Mouse (Mus musculus): ENCODE measurements around the gene Gm9747.
A peak's percentile ranks its signal among the peaks of the same experiment; 100 is the strongest.

Gene Gm9747

DNA sequence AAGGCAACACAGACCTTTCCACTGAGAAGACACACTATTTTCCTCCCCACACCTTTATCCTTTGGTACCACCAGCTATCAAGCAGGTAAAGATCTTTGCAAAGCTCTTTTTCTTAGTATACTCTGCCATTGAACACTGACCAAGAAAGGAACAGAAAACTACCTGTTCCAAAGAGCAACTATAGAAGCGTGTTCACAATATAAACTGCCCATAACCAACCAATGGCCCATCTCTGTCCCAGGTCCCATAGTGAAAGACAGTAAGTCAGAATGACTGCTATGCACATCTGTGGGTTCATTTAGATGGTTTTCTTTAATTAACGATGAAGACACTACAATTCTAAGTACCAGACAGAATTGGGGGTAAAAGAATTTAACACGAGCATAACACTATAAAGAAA lies at the start of gene Gm9747:
Gene Gm9747, plus strand, starts transcription at position 301 of the 400 bp plus-strand sequence.
- DNase-seq (ENCODE audit: inconsistent ontology term): no peak

GRCm38 (mm10) chr1:82183913-82184442 lies 48.9 kb upstream of the Gm9747 start:
- no peak for DNase-seq (ENCODE audit: inconsistent ontology term)

- DNase-seq (ENCODE audit: inconsistent ontology term): no peak
Measured at GRCm38 (mm10) chr1:82188549-82189231, 44.2 kb upstream of the Gm9747 start.

GRCm38 (mm10) chr1:82189516-82189915 lies 43.4 kb upstream of the Gm9747 start:
- DNase-seq (ENCODE audit: inconsistent ontology term): peak; percentile 52

GRCm38 (mm10) chr1:82191579-82191978 lies 41.3 kb upstream of the Gm9747 start:
- DNase-seq (ENCODE audit: inconsistent ontology term): no peak

GRCm38 (mm10) chr1:82199918-82200317 lies 33.0 kb upstream of the Gm9747 start:
- peak; percentile 53 for DNase-seq (ENCODE audit: inconsistent ontology term)

DNA sequence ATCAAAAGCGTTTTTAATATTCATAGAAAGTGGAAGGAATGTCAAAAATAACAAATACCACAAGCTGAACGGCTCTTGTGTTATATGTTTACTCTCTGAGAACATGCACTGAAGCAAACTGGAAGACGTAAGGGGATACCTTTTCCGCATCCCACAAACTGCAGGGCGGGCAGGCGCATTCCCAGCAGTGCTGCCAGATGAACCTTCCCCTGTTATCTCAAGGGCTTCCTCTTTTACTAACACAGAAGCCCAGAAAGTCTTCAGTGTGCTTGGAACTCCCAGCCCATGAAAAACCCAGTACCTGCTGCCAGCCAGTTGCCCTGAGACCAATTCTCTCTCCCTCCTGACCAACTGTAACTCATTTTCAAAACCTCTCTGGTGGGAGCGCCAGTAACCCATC lies 32.3 kb upstream of the Gm9747 start:
- DNase-seq (ENCODE audit: inconsistent ontology term): no peak

GRCm38 (mm10) chr1:82207511-82207910 lies 25.4 kb upstream of the Gm9747 start:
- DNase-seq (ENCODE audit: inconsistent ontology term): no peak

DNA sequence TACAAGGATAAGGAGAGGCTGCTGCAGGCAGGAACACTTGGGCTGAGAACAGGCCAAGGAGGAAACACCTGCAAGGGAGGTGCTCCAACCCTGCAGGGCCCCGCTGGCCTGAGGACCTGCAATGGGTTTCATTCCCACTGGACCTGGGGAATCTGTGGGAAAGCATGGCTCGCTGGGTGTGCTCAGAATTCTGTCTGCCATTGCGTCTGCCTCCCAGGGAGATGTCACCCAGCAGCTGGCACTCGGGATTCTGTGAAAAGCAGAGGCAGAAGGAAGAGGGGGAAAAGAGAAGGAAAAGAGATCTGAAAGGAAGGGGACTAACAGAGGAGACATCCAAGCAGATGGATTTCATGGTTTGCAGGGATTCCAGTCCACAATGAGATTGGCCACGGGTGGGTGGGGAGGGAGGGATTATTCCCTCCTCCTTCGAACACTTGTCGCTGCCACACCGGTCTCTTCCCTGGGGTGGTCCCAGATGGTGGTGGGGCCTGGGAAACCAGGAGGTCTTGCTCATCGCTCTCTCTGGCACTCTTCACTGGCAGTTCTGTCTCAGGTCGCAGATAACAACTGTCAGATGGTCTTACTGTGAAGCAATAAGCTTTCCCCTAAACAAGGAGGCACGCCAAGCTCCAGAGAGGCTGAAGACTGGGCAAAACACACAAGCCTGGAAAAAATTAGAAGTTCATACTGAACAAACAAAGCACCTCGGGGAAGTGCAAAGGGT lies 12.1 kb upstream of the Gm9747 start:
- no peak for DNase-seq (ENCODE audit: inconsistent ontology term)

- DNase-seq (ENCODE audit: inconsistent ontology term): no peak
Measured at GRCm38 (mm10) chr1:82221462-82221861, 11.4 kb upstream of the Gm9747 start.

- no peak for DNase-seq (ENCODE audit: inconsistent ontology term)
Measured at GRCm38 (mm10) chr1:82223042-82223795, 9.7 kb upstream of the Gm9747 start.

DNA sequence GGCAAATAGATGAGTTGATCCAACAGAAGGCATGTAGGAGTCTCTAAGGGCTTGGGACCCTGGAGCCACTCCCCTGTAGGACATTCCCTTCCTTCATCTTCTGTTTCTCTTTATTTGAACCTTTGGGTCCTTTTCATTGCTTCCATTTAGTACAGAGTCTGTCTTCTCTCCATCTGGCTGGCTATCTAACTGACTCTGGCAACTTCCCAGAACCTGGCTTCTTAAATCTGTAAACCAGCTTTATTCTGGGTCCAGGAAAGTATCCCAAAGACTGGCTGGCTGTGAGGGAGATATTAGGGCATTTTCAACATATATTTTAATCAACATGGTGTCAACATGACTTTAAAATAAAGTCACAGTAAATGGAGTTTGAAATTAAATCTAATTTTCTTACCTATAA lies 4.1 kb upstream of the Gm9747 start:
- DNase-seq (ENCODE audit: inconsistent ontology term): no peak

- DNase-seq (ENCODE audit: inconsistent ontology term): no peak
Measured at GRCm38 (mm10) chr1:82234616-82235015, 1.7 kb downstream of the Gm9747 start.

DNA sequence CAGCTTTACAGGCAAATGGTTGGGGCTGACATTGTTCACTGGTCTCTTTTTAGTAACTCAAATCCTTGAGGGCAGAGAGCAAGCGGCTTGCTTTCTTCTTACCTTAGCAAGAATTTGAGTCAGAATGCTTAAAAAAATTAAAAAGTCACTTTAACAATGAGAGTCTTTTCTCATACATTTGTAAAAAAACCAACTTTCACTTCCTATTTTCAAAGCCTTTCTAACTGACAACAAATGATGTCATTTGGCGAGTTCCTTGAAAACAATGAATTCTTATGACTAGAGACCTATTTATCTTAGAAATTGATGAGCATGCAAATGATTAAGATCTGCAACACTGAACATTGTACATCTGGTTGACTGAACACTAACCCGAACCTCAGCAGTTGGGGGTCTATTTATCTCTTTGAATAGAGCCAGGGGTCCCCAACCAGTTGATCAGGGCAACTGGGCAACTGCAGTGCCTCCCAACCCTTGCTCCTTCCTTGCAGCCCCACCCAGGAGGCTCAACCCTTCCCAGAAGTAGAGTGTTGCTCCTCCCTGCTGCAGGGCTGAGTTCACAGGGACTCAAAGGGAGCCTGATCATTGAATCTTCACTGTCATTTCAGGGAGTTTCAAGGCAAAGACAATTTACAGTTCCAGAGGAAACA lies 2.7 kb downstream of the Gm9747 start:
- peak; percentile 61 for DNase-seq (ENCODE audit: inconsistent ontology term)

GRCm38 (mm10) chr1:82238245-82238644 lies 5.3 kb downstream of the Gm9747 start:
- DNase-seq (ENCODE audit: inconsistent ontology term): no peak

DNA sequence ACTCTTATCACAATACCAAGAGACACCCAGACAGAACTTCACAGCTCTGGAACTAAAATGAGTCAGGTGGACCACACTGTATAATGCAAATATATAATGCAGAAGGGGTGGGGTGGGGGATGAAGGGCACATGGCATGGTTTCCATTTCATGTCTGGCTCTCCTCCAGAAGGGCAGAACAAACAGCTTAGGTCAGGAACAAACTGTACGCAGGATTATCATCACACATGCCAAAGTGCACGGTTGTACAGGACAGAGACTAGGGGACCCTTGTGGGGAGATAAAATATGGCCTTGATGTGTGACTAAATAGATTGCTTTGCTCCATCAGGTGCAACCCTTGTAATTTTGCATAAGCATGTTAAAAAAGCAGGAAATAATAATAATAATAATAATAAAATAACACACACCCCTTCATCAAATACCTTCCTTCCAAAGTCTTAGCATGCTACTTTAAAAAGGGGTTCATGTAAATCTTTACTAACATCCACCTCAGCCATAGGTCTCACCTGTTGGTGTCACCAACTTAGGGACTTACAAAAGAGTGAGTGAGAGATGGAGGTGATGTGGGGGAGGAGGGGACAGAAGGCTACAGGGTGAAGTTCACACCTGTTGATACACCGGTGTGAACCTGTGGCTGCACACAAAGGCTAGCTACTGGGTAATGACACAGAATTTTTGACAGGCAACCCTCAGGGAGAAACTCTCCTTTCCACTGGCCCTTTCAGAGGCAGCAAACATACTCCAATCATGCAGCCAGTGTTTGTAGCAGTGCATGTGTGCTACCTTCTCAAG lies 6.7 kb downstream of the Gm9747 start:
- DNase-seq (ENCODE audit: inconsistent ontology term): no peak

GRCm38 (mm10) chr1:82243260-82243825 lies 10.4 kb downstream of the Gm9747 start:
- peak; percentile 73 for DNase-seq (ENCODE audit: inconsistent ontology term)

DNA sequence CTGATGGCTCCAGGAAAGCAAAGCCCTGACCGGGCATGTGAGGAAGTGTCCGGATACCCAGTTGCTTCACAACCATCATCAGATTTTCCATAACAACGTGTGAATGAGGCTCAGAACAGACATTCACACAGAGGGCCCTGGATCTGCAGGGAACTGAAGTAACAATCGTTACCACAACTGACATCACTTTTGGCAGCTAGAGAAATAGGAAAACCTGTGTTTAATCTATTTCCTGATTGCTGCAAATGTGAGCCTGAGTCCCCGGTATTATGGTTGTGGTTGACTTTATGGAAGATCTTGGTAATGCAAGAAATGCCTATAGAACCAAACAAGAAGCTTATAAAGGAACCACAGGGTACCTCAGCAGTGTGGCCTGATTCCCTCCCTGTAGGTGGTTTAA lies 12.1 kb downstream of the Gm9747 start:
- no peak for DNase-seq (ENCODE audit: inconsistent ontology term)

DNA sequence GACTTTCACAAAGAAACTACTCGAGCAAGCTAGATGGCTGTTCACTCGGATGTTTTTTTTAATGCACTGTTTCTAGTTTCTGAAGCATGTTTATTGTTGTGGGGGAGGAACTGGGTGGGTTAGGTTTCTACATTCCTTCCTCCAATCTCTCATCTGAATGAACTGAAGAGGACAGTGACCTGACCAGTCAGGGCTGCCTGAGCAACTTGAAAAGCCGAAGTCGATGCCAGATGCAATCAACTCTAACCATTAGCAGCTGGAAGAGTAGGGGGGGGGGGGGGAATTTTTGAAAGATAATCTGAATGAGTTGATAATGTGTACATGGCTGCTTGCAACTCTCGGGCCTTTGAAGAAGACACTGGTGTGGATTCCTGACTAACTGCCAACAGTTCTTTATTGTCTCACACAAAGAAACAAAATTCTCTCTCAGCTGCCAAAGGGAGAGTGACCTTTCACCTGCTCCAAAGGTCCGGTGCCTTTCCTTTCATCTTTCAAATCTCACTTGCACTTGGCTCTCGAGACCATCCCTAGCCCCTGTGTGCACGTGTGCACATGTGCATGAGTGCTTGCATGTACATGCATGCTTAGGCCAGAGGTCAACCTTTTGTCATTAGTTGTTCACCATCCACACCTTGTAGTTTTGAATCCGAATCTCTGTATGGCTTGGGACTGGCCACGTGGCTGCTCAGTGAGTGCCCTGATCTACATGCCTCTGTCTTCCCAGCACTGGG lies 14.5 kb downstream of the Gm9747 start:
- DNase-seq (ENCODE audit: inconsistent ontology term): peak; percentile 95

Data from Muller cell, postnatal 12 days (primary cell).